Mouse (Mus musculus) hindbrain, embryonic 12.5 days (tissue): Measurements from ENCODE around the gene Hist2h2bb. TPM values are rescaled to one million over a fixed set of nuclear protein-coding genes. Genes with fewer than 3 reads are reported as not detected.
"Not testable (repeated sequence)": the region's sequence is repeated elsewhere in the genome, so short reads cannot be mapped to it uniquely, and the experiment has no call there.

Experiments used
- ATAC-seq: fragments of 200-750 bp; cut with Nextera tagmentation; 2 replicates; pipeline ENCODE4 v1.8.0; 2017; ENCODE audit warnings: moderate TSS enrichment; ENCODE audit not compliant: low FRiP score
- H3K27ac ChIP-seq: fragments of 300-500 bp; sonication (generic); 2 replicates; pipeline ENCODE4 v1.5.1; 2016; ENCODE audit warnings: mild to moderate bottlenecking
- H3K27me3 ChIP-seq: fragments of 300-500 bp; sonication (generic); 2 replicates; pipeline ENCODE4 v1.6.1; 2016; ENCODE audit warnings: mild to moderate bottlenecking
- H3K36me3 ChIP-seq: fragments of 300-500 bp; sonication (generic); 2 replicates; pipeline ENCODE4 v1.6.1; 2016; ENCODE audit warnings: mild to moderate bottlenecking
- H3K4me1 ChIP-seq: fragments of 300-500 bp; sonication (generic); 2 replicates; pipeline ENCODE4 v1.6.1; 2016
- H3K4me2 ChIP-seq: fragments of 300-500 bp; sonication (generic); replicated peaks from 2 replicates; pipeline ENCODE4 v1.6.1; 2016; ENCODE audit warnings: mild to moderate bottlenecking
- H3K4me3 ChIP-seq: fragments of 300-500 bp; sonication (generic); 2 replicates; pipeline ENCODE4 v1.5.1; 2016; ENCODE audit warnings: mild to moderate bottlenecking
- H3K9ac ChIP-seq: fragments of 300-500 bp; sonication (generic); 2 replicates; pipeline ENCODE4 v1.6.1; 2016; ENCODE audit warnings: mild to moderate bottlenecking, moderate library complexity
- H3K9me3 ChIP-seq: fragments of 300-500 bp; sonication (generic); replicated peaks from 2 replicates; pipeline ENCODE4 v1.6.1; 2016; ENCODE audit warnings: mild to moderate bottlenecking
- WGBS: fragments of 180-500 bp; shearing (Covaris S2); methylation state at CpG from one replicate; pipeline ENCODE4 v1.1.7; 2016; 5-methylcytosine and 5-hydroxymethylcytosine counted together
- polyA plus RNA-seq: library from polyadenylated mRNA; unstranded; fragments of >200 nt; fragmentation: Nextera tagmentation; extraction: Ambion mirVana; gene quantifications from 2 replicates; pipeline ENCODE4 v1.2.1, GENCODE M21; 2016

The Hist2h2bb gene
- polyA plus RNA-seq, result 8.6 and 14.4 TPM in 2 replicates

DNA sequence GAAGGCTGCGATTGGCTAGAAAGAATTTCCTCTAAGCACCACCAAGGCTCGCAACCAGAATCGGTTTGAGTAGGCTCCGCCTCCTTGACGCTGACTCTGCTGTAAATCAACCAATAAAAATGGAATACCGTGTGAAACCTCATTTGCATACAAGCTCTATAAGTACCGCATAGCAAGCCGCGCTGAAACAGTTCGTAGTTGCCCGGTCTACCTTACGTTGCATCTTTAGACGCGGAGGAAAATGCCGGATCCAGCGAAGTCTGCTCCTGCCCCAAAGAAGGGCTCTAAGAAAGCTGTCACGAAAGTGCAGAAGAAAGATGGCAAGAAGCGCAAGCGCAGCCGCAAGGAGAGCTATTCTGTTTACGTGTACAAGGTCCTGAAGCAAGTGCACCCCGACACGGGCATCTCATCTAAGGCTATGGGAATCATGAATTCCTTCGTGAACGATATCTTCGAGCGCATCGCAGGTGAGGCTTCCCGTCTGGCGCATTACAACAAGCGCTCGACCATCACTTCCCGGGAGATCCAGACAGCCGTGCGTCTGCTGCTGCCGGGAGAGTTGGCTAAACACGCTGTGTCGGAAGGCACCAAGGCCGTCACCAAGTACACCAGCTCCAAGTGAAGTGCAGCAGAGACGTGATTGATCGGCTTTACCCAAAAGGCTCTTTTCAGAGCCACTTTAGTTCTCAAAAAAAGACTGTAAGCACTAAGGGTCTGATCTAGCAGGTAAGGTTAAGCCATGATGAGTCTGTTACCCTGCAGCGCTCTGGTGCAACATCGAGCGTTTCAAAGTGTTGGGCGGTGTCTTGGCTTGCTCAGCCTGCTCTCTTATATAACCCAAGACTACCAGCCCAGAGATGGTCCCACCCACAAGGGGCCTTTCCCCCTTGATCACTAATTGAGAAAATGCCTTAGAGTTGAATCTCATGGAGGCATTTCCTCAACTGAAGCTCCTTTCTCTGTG is at the start of gene Hist2h2bb:
TSS of gene Hist2h2bb (plus strand) at position 242 of the 964 bp plus-strand sequence.
- peak; percentile 95 for ATAC-seq
- H3K27me3 ChIP-seq, result no peaks in the 10 kb centered on the region
- under 1% methylated on average over 45 of the region's 45 CpGs for WGBS

DNA sequence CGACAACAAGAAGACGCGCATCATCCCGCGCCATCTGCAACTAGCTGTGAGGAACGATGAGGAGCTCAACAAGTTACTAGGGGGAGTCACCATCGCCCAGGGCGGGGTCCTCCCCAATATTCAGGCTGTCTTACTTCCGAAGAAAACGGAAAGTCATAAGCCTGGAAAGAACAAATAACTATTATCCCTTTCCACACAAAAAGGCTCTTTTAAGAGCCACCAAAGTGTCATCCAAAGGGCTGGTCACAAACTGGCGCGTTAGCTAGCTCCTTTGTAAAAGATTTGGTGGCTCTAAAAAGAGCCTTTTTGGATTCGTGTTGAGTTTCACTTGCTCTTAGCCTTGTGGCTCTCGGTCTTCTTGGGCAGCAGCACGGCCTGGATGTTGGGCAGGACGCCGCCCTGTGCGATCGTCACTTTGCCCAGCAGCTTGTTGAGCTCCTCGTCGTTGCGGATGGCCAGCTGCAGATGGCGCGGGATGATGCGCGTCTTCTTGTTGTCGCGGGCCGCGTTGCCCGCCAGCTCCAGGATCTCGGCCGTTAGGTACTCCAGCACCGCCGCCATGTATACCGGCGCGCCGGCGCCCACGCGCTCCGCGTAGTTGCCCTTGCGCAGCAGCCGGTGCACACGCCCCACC is 49.3 kb upstream of the Hist2h2bb start:
- Histone ChIP-seq H3K27ac (peak overlapping the region; percentile 98), H3K4me2 (peak overlapping the region; percentile 87), H3K4me1 (peaks cover 23% of the 10 kb centered on the region), H3K9ac (peak overlapping the region; percentile 79), H3K4me3 (peak overlapping the region; percentile 61)
- ATAC-seq, result peak; percentile 30
- not testable (repeated sequence) for H3K9me3 ChIP-seq, H3K36me3 ChIP-seq, H3K27me3 ChIP-seq
- under 1% methylated on average over 42 of the region's 47 CpGs for WGBS

More for the DNA sequence above, at the start of gene Hist2h2bb:
- Histone ChIP-seq H3K27ac (peak within 1 kb of the TSS; percentile 96), H3K36me3 (no peaks in the 10 kb centered on the region), H3K4me2 (peak within 1 kb of the TSS; percentile 81), H3K9me3 (no peaks in the 10 kb centered on the region), H3K4me1 (peaks cover 6% of the 10 kb centered on the region), H3K4me3 (peak within 1 kb of the TSS; percentile 49), H3K9ac (peak within 1 kb of the TSS; percentile 79)

DNA sequence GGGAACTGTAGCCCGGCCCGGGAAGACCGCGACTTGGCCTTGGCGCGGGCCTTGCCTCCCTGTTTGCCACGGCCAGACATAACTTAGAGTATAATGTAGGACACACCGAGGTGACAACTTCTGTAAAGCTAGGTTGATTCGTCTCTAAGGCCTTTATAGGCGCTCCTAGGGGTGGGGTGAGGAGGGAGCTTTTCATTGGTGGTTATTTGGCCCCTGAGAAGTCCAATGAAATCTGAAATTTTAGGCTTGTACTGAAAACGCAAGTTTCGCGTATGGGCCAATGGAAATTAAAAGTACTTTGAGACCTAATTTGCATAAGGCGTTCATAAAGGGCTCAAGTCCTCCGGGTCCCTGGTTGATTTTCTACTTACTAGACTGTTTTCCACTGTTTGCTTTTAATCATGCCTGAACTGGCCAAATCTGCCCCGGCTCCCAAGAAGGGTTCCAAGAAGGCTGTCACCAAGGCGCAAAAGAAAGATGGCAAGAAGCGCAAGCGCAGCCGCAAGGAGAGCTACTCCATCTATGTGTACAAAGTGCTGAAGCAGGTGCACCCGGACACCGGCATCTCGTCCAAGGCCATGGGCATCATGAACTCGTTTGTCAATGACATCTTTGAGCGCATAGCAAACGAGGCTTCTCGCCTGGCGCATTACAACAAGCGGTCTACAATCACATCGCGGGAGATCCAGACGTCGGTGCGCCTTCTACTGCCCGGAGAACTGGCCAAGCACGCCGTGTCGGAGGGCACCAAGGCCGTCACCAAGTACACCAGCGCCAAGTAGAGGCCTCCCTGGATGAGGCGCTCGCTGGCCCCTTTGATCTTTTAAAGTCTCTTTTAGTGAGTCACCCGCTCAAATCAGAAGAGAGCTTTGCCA is 48.5 kb upstream of the Hist2h2bb start, which contains the start of the genes Hist2h2ac and Hist2h2be:
TSS of gene Hist2h2ac (minus strand) at position 116 of the 875 bp plus-strand sequence.
TSS of gene Hist2h2be (plus strand) at position 355 of the 875 bp plus-strand sequence.
- Histone ChIP-seq H3K4me1 (peaks cover 24% of the 10 kb centered on the region), H3K27ac (peak within 1 kb of the TSS; percentile 98), H3K4me3 (peak within 1 kb of the TSS; percentile 61), H3K9ac (peak within 1 kb of the TSS; percentile 79), H3K4me2 (peak within 1 kb of the TSS; percentile 87), H3K36me3 (no peaks in the 10 kb centered on the region), H3K9me3 (no peaks in the 10 kb centered on the region), H3K27me3 (no peaks in the 10 kb centered on the region)
- under 1% methylated on average over 43 of the region's 43 CpGs for WGBS
- ATAC-seq, result peak; percentile 73

DNA sequence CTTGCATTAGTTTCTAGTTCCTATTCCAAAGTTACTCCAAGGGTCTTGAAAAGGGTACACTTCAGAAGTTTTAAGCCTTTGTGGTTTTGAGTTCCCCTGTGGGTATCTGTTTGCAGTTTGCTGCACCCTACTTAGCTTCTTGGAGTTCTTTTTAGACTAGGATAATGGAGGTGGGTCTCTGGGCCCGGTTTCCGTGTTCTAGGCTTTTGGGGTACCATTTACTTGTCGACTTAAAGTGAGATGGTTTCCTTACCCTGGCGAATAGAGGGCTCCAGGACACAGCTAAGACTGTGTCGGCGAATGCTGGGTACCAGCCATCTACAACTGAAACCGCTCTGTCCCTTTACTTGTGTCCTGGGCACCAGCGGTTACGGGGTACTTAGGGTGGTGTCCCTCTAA is 47.9 kb upstream of the Hist2h2bb start:
- Histone ChIP-seq H3K4me3 (peak overlapping the region; percentile 61), H3K36me3 (no peaks in the 10 kb centered on the region), H3K27ac (peak overlapping the region; percentile 98), H3K4me1 (peaks cover 26% of the 10 kb centered on the region), H3K27me3 (no peaks in the 10 kb centered on the region), H3K9ac (peak overlapping the region; percentile 79), H3K4me2 (peak overlapping the region; percentile 87), H3K9me3 (no peaks in the 10 kb centered on the region)
- 18% methylated on average over 9 of the region's 9 CpGs for WGBS
- no peak for ATAC-seq

DNA sequence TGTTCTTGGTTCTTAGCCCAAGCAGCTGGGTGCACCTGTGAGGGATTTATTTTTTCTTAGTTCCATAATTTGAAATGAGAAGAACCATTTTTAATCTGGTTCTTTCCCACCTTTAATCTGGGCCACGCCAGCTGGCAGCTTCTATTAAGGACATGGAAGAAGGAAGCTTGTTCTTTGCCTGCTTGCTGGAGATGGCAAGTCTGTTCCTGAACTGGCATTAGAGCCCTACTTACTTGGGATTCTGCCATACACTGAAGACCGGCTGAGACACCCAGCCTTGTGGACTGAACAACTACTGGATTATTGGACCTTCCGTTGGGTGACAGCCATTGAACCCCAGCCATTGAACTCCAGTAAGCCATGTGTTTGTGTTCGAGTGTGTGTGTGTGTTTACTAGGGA is 46.8 kb upstream of the Hist2h2bb start:
- ATAC-seq, result no peak
- H3K4me2 ChIP-seq, result no peak overlapping the region; the same call in 1 of the 2 replicates
- H3K27ac ChIP-seq, result no peak overlapping the region
- H3K27me3 ChIP-seq, result no peaks in the 10 kb centered on the region
- H3K9me3 ChIP-seq, result no peaks in the 10 kb centered on the region
- H3K4me3 ChIP-seq, result no peak overlapping the region
- no peak overlapping the region for H3K9ac ChIP-seq
- H3K36me3 ChIP-seq, result no peaks in the 10 kb centered on the region
- WGBS, result 90% methylated on average over 4 of the region's 4 CpGs
- peaks cover 32% of the 10 kb centered on the region for H3K4me1 ChIP-seq

DNA sequence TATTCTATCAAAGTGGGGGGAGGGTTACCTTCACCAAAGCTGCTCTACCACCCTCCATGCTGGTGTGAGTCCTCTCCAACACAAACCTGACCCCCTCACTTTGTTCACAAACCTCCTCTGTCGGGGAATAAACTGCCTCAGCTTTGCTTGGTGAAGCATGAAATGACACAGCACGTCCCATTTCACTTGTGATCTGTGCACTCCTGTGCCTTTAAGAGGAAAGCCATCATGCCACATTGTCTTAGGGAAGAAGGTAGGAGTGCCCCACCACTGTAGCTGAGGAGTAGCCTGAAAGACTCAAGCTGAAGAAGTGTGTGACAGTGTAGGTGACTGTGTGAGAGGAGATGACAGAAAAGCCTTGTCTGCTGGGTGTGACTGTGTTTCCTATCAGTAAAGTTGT is 44.1 kb upstream of the Hist2h2bb start:
- no peak for ATAC-seq
- Histone ChIP-seq H3K9me3 (no peaks in the 10 kb centered on the region), H3K27me3 (no peaks in the 10 kb centered on the region), H3K4me3 (no peak overlapping the region), H3K27ac (no peak overlapping the region), H3K4me2 (no peak overlapping the region), H3K9ac (no peak overlapping the region), H3K4me1 (peaks cover 27% of the 10 kb centered on the region), H3K36me3 (no peaks in the 10 kb centered on the region)
- WGBS, result 27% methylated on average over 2 of the region's 2 CpGs

DNA sequence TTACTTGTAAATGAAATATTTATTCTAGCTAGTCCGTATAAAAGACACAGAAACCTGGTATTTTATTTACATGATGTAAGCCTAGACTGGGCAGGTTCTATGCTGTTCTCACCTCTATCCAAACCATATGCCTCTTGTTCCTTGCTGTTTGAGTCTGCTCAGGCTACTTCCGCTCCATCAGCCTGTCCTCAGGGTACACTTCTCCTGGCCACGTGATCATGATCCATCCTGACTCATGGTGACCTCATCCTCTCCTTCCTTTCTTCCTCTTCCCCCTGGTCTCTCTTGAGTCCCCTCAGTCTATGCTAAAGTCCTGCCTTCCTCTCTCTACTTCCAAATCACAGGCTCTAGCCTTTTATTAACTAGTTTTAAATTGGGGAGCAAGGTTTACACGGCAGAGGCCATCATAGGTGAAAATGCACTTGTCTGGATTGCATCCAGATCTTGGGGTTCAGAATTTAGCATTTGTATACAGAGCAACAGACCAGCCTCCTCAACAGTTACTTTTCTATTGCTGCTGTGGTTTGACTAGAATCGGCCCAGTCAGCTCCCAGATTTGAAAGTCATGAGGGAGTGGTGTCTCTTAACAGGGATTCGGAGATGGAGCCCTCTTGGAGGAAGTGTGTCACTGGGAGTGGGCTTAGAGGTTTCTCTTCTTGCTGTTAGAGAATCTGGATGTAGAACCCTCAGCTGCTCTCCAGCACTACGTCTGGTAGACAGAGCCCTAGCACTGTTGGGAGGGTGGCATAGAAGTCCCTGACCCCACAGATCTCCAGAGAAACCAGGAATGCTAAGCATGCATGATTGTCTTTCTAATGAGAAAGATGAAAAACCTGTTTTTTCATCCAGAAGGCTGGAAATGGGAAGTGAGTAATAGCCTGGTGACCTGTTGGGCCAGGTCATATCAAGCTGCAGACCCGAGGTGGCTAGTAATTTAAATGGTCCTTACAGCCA is 42.6 kb upstream of the Hist2h2bb start:
- 73% methylated on average over 8 of the region's 8 CpGs for WGBS
- Histone ChIP-seq H3K36me3 (no peaks in the 10 kb centered on the region), H3K27ac (no peak overlapping the region), H3K4me2 (no peak overlapping the region), H3K9me3 (no peaks in the 10 kb centered on the region), H3K4me3 (no peak overlapping the region), H3K4me1 (peaks cover 17% of the 10 kb centered on the region), H3K27me3 (no peaks in the 10 kb centered on the region), H3K9ac (no peak overlapping the region)
- no peak for ATAC-seq

DNA sequence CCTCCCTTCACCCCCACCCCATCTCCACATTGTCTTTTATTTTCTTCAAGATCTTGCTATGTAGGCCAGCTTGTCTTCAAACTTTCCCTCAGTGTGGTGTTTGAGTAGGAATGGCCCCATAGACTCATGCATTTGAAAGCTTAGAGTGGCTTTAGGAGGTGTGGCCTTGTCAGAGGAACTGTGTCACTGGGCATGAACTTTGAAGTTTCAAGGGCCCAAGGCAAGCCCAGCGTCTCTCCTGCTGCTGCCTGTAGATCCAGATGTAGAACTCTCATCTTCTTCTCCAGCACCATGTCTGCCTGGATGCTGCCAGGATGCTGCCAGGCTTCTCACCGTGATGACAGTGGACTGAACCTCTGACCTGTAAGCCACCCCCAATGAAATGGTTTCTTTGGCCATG is 40.7 kb upstream of the Hist2h2bb start:
- no peak for ATAC-seq
- no peaks in the 10 kb centered on the region for H3K27me3 ChIP-seq
- WGBS, result 62% methylated on average over 2 of the region's 2 CpGs

DNA sequence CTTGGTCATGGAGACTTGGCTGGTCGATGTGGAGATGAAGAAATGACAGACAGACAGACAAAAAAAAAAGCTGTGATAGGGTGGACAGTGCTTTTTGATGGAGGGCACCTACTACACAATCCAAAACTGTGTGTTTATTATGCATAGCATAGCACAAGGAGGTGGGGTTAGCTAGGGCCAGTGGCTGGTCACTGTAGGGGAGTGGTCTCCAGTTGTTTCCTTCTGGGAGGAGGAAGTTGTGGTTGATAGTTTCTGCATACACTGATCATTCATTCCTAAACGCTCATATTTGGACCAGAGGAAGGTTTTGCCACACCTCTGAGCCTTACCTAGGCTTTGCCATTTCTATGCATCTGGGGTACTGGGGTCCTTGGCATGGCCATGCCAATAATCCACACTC is 39.1 kb upstream of the Hist2h2bb start:
- H3K4me2 ChIP-seq, result no peak overlapping the region
- no peaks in the 10 kb centered on the region for H3K36me3 ChIP-seq
- no peak overlapping the region for H3K27ac ChIP-seq
- no peak for ATAC-seq
- H3K4me3 ChIP-seq, result no peak overlapping the region
- no peaks in the 10 kb centered on the region for H3K27me3 ChIP-seq
- 82% methylated on average over 2 of the region's 2 CpGs for WGBS
- no peaks in the 10 kb centered on the region for H3K9me3 ChIP-seq
- H3K9ac ChIP-seq, result no peak overlapping the region
- H3K4me1 ChIP-seq, result 0 out of 2 replicates have a peak, but pooled peaks cover 9% of the 10 kb centered on the region

More for the DNA sequence above, 40.7 kb upstream of the Hist2h2bb start:
- no peak overlapping the region for H3K4me2 ChIP-seq
- H3K36me3 ChIP-seq, result no peaks in the 10 kb centered on the region
- no peak overlapping the region for H3K4me3 ChIP-seq
- no peaks in the 10 kb centered on the region for H3K9me3 ChIP-seq
- 0 out of 2 replicates have a peak, but pooled peaks cover 11% of the 10 kb centered on the region for H3K4me1 ChIP-seq
- H3K9ac ChIP-seq, result no peak overlapping the region
- no peak overlapping the region for H3K27ac ChIP-seq

DNA sequence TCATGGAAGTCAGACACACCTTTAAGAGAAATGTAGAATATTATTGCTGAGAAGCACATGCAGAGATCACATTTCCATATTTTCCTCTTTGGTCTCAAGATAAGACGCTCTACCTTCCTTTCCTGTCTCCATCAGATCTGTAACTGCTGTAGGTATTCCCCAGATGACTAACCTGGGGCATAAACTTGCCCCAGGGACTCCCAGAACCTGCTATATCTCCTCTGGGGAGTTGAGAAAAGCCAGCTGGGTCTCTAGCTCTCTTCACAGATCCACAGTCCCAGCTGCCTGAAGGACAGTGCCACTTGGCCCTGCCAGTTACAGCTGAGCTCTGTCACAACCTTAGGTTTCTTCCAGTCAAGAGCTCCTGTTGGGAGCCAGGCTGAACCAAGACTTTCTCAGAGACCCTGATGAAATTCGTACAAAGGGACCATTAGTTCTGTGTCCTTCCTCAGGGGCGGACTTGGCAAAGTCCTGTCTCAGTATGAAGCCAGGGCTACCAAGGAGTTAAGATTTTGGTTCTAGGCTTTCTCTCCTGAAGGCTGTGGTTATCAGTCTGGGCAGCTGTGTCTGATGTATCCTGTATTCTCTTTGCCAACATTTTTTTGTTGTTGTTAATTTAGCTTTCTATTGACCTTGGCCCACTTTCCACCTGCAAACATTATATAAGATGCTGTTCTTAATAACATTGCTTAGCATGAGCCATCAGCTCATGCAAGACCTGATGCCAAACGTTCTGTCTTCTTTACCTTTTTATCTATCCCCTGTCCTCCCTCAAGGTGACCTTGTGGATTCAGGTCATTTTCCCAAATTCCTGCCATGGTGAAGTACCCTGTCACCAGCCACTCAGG is 38.4 kb upstream of the Hist2h2bb start:
- Histone ChIP-seq H3K4me2 (no peak overlapping the region), H3K27ac (no peak overlapping the region), H3K27me3 (no peaks in the 10 kb centered on the region), H3K9ac (no peak overlapping the region), H3K4me1 (0 out of 2 replicates have a peak, but pooled peaks cover 7% of the 10 kb centered on the region), H3K4me3 (no peak overlapping the region), H3K9me3 (no peaks in the 10 kb centered on the region), H3K36me3 (no peaks in the 10 kb centered on the region)
- no peak for ATAC-seq
- WGBS, result 73% methylated on average over 4 of the region's 4 CpGs
